Mouse (Mus musculus): ENCODE results near the gene Map3k14. TPM values are rescaled to one million over a fixed set of nuclear protein-coding genes. Genes with fewer than 3 reads are reported as not detected.
A peak's percentile ranks its signal among the peaks of the same experiment; 100 is the strongest.

The Map3k14 gene
- total and polyA plus RNA-seq, 3 experiments: 0.39 to 0.99 TPM; not detected in 1

- Histone ChIP-seq H3K9me3 (replicated peaks; ENCODE audit: insufficient read depth, low read length) (no peaks in the 10 kb centered on the region), H3K36me3 (ENCODE audit: control insufficient read depth in 1 of 2, insufficient read depth in 2 of 2, low read length in 2 of 2) (no peaks in the 10 kb centered on the region), H3K27me3 (ENCODE audit: control insufficient read depth in 1 of 2, insufficient read depth in 2 of 2, low read length in 2 of 2) (peaks cover 11 to 19% of the 10 kb centered on the region in 2 experiments), H3K4me1 (ENCODE audit: control insufficient read depth in 1 of 2, insufficient read depth in 2 of 2, low read length in 2 of 2) (no peaks in the 10 kb centered on the region), H3K27ac (ENCODE audit: control insufficient read depth, low read depth, low read length) (no peak overlapping the region), H3K79me2 (ENCODE audit: control insufficient read depth, insufficient read depth, low read length, poor library complexity) (no peaks in the 10 kb centered on the region), H3K9ac (ENCODE audit: control insufficient read depth, low read depth, low read length, poor library complexity, severe bottlenecking) (no peak overlapping the region), H3K4me3 (ENCODE audit: control insufficient read depth in 1 of 2, insufficient read depth in 1 of 2, low read depth in 2 of 2, low read length in 2 of 2) (no peak overlapping the region)
- DNase-seq (ENCODE audit: low read depth, low spot score): no peak
- no peak for TF ChIP-seq GATA1 (IDR thresholded peaks at IDR 0.05; ENCODE audit: low read depth, low read length)
Observed at GRCm38 (mm10) chr11:103276450-103276849, 9.2 kb upstream of the Map3k14 start.

- Histone ChIP-seq H3K4me1 (ENCODE audit: control insufficient read depth in 1 of 2, insufficient read depth in 2 of 2, low read length in 2 of 2) (peaks cover 3 to 8% of the 10 kb centered on the region in 2 experiments), H3K4me3 (ENCODE audit: control insufficient read depth in 1 of 2, insufficient read depth in 1 of 2, low read depth in 2 of 2, low read length in 2 of 2) (no peak overlapping the region), H3K36me3 (ENCODE audit: control insufficient read depth in 1 of 2, insufficient read depth in 2 of 2, low read length in 2 of 2) (peaks cover 0 to 4% of the 10 kb centered on the region in 2 experiments; a peak in 2 of 4 replicates), H3K27me3 (ENCODE audit: control insufficient read depth in 1 of 2, insufficient read depth in 2 of 2, low read length in 2 of 2) (peaks cover 0 to 14% of the 10 kb centered on the region in 2 experiments; a peak in 3 of 4 replicates), H3K9ac (ENCODE audit: control insufficient read depth, low read depth, low read length, poor library complexity, severe bottlenecking) (no peak overlapping the region), H3K27ac (ENCODE audit: control insufficient read depth, low read depth, low read length) (no peak overlapping the region), H3K9me3 (replicated peaks; ENCODE audit: insufficient read depth, low read length) (no peaks in the 10 kb centered on the region), H3K79me2 (ENCODE audit: control insufficient read depth, insufficient read depth, low read length, poor library complexity) (no peaks in the 10 kb centered on the region)
- no peak for DNase-seq (ENCODE audit: low read depth, low spot score)
- TF ChIP-seq MAZ (IDR thresholded peaks at IDR 0.05; ENCODE audit: low read depth, low read length): no peak
- TF ChIP-seq ELF1 (IDR thresholded peaks at IDR 0.05; ENCODE audit: low read depth, low read length): no peak
- TF ChIP-seq MAX (IDR thresholded peaks at IDR 0.05; ENCODE audit: low read length): no peak
- TF ChIP-seq GATA1 (IDR thresholded peaks at IDR 0.05; ENCODE audit: low read depth, low read length): no peak
- TF ChIP-seq BHLHE40 (IDR thresholded peaks at IDR 0.05; ENCODE audit: borderline replicate concordance, low read depth, low read length): no peak
- no peak for TF ChIP-seq CTCF (IDR thresholded peaks at IDR 0.05 in 2 of 3, conservative IDR thresholded peaks at IDR 0.05 in 1 of 3; ENCODE audit: control insufficient read depth in 1 of 3, insufficient read depth in 1 of 3, low read depth in 2 of 3, low read length in 3 of 3, poor library complexity in 1 of 3, severe bottlenecking in 1 of 3)
- TF ChIP-seq UBTF (IDR thresholded peaks at IDR 0.05; ENCODE audit: borderline replicate concordance, insufficient read depth, low read depth, low read length): no peak
Observed at GRCm38 (mm10) chr11:103272888-103273287, 5.6 kb upstream of the Map3k14 start.

GRCm38 (mm10) chr11:103271979-103272378, 4.7 kb upstream of the Map3k14 start:
- H3K36me3 ChIP-seq (ENCODE audit: control insufficient read depth in 1 of 2, insufficient read depth in 2 of 2, low read length in 2 of 2): peaks cover 0 to 4% of the 10 kb centered on the region in 2 experiments; a peak in 2 of 4 replicates
- no peak overlapping the region for H3K27ac ChIP-seq (ENCODE audit: control insufficient read depth, low read depth, low read length)
- peak; percentile 85 for TF ChIP-seq SMC3 (IDR thresholded peaks at IDR 0.05; ENCODE audit: low read depth, low read length)
- TF ChIP-seq ZC3H11A (IDR thresholded peaks at IDR 0.05; ENCODE audit: low read depth, low read length): peak; percentile 69
- no peak for TF ChIP-seq USF1 (IDR thresholded peaks at IDR 0.05; ENCODE audit: low read depth, low read length)
- TF ChIP-seq RAD21 (IDR thresholded peaks at IDR 0.05; ENCODE audit: low read depth, low read length): peak; percentile 61
- TF ChIP-seq CTCF (IDR thresholded peaks at IDR 0.05 in 2 of 3, conservative IDR thresholded peaks at IDR 0.05 in 1 of 3; ENCODE audit: control insufficient read depth in 1 of 3, insufficient read depth in 1 of 3, low read depth in 2 of 3, low read length in 3 of 3, poor library complexity in 1 of 3, severe bottlenecking in 1 of 3): peak; percentile 50 to 69 (median 67)
- H3K79me2 ChIP-seq (ENCODE audit: control insufficient read depth, insufficient read depth, low read length, poor library complexity): no peaks in the 10 kb centered on the region; the same call in 1 of the 2 replicates
- no peaks in the 10 kb centered on the region for H3K9me3 ChIP-seq (replicated peaks; ENCODE audit: insufficient read depth, low read length)
- peaks cover 0 to 12% of the 10 kb centered on the region in 2 experiments; a peak in 3 of 4 replicates for H3K27me3 ChIP-seq (ENCODE audit: control insufficient read depth in 1 of 2, insufficient read depth in 2 of 2, low read length in 2 of 2)
- DNase-seq (ENCODE audit: low read depth, low spot score): no peak
- H3K4me3 ChIP-seq (ENCODE audit: control insufficient read depth in 1 of 2, insufficient read depth in 1 of 2, low read depth in 2 of 2, low read length in 2 of 2): no peak overlapping the region
- no peak overlapping the region for H3K9ac ChIP-seq (ENCODE audit: control insufficient read depth, low read depth, low read length, poor library complexity, severe bottlenecking)
- H3K4me1 ChIP-seq (ENCODE audit: control insufficient read depth in 1 of 2, insufficient read depth in 2 of 2, low read length in 2 of 2): peaks cover 3 to 9% of the 10 kb centered on the region in 2 experiments

All from MEL (cell line).